Mouse (Mus musculus) hindbrain, embryonic 13.5 days (tissue): Measurements from ENCODE around the gene Ncf1. TPM values are rescaled to one million over a fixed set of nuclear protein-coding genes. Genes with fewer than 3 reads are reported as not detected.

ENCODE experiments used
- ATAC-seq: fragments of 200-750 bp; cut with Nextera tagmentation; 2 replicates; pipeline ENCODE4 v1.8.0; 2017; ENCODE audit warnings: moderate TSS enrichment; ENCODE audit not compliant: low FRiP score
- H3K27ac ChIP-seq: fragments of 300-500 bp; sonication (generic); 2 replicates; pipeline ENCODE4 v1.5.1; 2015; ENCODE audit warnings: inconsistent platforms, mild to moderate bottlenecking, moderate library complexity
- H3K27me3 ChIP-seq: fragments of 300-500 bp; sonication (generic); 2 replicates; pipeline ENCODE4 v1.6.1; 2015; ENCODE audit warnings: mild to moderate bottlenecking, inconsistent platforms
- H3K36me3 ChIP-seq: fragments of 300-500 bp; sonication (generic); 2 replicates; pipeline ENCODE4 v1.6.1; 2015; ENCODE audit warnings: mild to moderate bottlenecking, inconsistent platforms
- H3K4me1 ChIP-seq: fragments of 300-500 bp; sonication (generic); replicated peaks from 2 replicates; pipeline ENCODE4 v1.6.1; 2015; ENCODE audit warnings: inconsistent platforms
- H3K4me2 ChIP-seq: fragments of 300-500 bp; sonication (generic); 2 replicates; pipeline ENCODE4 v1.6.1; 2015; ENCODE audit warnings: inconsistent platforms, mild to moderate bottlenecking, moderate library complexity
- H3K4me3 ChIP-seq: fragments of 300-500 bp; sonication (generic); 2 replicates; pipeline ENCODE4 v1.5.1; 2015; ENCODE audit warnings: mild to moderate bottlenecking, inconsistent platforms
- H3K9ac ChIP-seq: fragments of 300-500 bp; sonication (generic); 2 replicates; pipeline ENCODE4 v1.6.1; 2015; ENCODE audit warnings: mild to moderate bottlenecking, inconsistent platforms
- H3K9me3 ChIP-seq: fragments of 300-500 bp; sonication (generic); 2 replicates; pipeline ENCODE4 v1.6.1; 2016; ENCODE audit warnings: inconsistent platforms
- whole genome bisulfite sequencing: fragments of 180-500 bp; shearing (Covaris S2); methylation state at CpG from one replicate; pipeline ENCODE4 v1.1.7; 2015; 5-methylcytosine and 5-hydroxymethylcytosine counted together
- polyA plus RNA-seq: library from polyadenylated mRNA; unstranded; fragments of >200 nt; fragmentation: Nextera tagmentation; extraction: Ambion mirVana; gene quantifications from 2 replicates; pipeline ENCODE4 v1.2.1, GENCODE M21; 2015

Gene Ncf1
- polyA plus RNA-seq, 1 experiment from 2014 or later: 2.3 TPM

DNA sequence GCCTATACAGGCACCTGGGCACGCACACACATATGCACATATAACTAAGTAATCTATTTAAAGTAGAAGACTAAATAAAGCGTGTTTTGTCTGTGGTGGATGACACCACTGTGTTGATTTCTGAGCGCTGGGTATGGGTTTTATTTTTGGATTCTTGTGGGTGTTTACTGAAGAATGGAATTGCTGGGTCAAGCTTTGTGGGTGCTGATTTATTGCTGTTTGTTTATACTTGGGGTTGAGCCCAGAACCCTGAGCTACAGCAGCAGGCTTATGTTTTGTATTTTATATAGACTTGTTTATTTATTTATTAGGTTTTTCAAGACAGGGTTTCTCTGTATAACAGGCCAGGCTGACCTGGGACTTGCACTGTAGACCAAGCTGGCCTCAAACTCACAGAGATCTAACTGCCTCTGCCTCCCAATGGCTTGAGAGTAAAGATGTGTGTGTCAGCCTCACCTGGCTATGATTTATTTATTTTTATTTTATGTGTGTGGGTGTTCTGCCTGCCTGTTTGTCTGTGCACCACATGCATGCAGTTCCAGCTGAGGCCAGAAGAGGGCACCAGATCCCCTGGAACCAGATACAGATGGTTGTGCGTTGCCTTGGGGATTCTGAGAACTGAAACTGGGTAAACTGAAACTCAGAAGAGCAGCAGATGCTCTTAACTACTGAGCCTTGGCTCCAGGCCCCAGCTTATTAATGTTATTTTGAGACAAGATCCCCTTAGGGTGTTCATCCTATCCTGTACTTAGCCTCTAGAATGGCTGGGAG, 42.3 kb downstream of the Ncf1 start:
- Histone ChIP-seq H3K27me3 (no peaks in the 10 kb centered on the region), H3K4me3 (no peak overlapping the region), H3K9ac (0 out of 2 replicates have a peak overlapping the region, but pooled peaks have one; percentile 20), H3K36me3 (0 out of 2 replicates have a peak, but pooled peaks cover 4% of the 10 kb centered on the region), H3K4me1 (peaks cover 21% of the 10 kb centered on the region), H3K27ac (no peak overlapping the region), H3K9me3 (no peaks in the 10 kb centered on the region), H3K4me2 (no peak overlapping the region)
- no peak for ATAC-seq
- WGBS: 80% methylated on average over 4 of the region's 4 CpGs

DNA sequence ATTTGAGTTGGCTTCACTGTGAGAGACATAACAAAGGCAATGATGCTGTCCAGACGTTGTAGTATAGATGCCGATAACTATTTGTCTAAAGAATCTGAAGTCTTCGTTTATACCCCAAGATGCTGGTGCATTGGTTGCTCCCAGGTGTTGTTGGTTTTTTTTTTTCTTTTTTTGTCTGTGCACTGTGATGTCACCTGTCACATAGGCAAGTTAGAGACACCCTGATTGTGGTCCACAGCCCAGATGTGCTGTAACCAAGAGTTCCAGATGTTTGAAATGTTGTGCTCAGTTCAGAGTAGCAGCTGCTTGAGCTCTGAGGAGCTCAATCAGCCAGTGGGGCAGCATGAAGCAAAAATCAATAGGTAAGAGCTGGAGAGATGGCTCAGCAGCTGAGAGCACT, 43.4 kb downstream of the Ncf1 start:
- Histone ChIP-seq H3K27ac (no peak overlapping the region), H3K4me1 (peaks cover 23% of the 10 kb centered on the region), H3K4me2 (no peak overlapping the region), H3K9ac (no peak overlapping the region), H3K4me3 (no peak overlapping the region), H3K27me3 (no peaks in the 10 kb centered on the region), H3K36me3 (no peaks in the 10 kb centered on the region), H3K9me3 (no peaks in the 10 kb centered on the region)
- 87% methylated on average over 3 of the region's 3 CpGs for WGBS
- ATAC-seq: no peak

DNA sequence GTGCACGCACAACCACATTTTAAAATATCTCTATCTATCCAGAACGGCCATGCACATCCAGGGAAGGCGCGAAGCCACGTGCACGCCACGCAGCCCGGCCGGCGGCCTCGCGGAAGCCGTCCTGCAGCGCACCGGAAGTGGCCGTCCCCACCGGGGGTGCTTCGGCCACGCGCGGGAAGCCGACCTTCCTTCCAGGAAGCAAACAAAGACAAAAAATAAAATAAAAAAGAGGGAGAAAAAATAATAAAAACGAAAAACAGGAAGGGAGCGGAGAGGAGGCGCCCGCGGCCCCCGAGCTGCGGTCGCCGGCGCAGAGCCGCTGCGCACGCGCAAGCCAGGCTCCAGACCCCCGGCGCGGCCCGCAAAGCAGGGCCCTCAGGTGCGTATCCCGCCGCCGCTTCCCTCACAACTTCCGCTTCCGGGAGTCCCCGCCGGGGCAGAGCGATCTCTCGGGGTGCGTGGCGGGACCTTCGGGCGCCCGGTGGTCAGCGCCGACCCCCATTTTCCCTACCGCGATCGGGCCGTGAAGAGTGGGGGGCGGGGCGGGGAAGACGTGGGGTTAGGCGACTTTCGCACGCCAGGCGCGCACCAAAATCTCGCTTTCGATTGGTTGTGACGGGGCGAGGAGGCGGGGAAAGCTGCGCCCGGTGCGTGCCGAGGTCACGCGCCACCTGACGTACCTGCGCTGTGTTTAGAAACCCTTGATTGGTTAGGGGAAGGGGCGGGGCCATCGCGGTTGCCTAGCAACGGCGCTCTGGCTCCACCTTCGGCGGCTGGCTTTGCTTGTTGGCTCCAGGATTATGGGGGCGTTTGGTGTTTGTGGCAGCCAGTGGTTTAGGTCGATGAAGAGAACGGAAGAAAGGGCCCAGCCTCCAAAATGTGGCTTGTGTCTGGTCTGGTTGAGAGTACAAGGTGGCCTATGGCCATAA, 45.3 kb downstream of the Ncf1 start, which contains the start of gene Gtf2ird2:
Gtf2ird2 (plus strand) TSS at position 140 of the 929 bp plus-strand sequence.
- Histone ChIP-seq H3K4me1 (peaks cover 23% of the 10 kb centered on the region), H3K36me3 (no peaks in the 10 kb centered on the region), H3K27me3 (no peaks in the 10 kb centered on the region), H3K9ac (peak within 1 kb of the TSS; percentile 85), H3K4me3 (peak within 1 kb of the TSS; percentile 68), H3K4me2 (peak within 1 kb of the TSS; percentile 89), H3K9me3 (no peaks in the 10 kb centered on the region), H3K27ac (peak within 1 kb of the TSS; percentile 95)
- WGBS: under 1% methylated on average over 92 of the region's 92 CpGs
- peak; percentile 97 for ATAC-seq

DNA sequence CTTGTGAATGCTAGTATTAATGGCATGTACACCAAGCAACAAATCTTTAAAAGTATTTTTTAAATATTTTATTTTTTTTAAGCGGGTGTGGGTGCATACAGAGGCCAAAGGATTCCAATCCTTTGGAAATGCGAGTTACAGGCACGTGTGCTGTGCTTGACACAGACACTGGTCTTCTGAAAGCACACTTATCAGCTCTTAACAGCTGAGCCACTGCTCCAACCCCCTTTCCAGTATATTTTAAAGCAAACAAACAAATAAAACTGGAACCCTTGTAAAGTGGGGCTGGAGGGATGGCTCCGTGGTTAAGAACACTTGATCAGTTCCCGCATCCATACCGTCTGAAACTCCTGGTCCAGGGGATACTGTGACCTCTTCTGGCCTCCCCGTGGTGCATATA, 46.3 kb downstream of the Ncf1 start:
- ATAC-seq: no peak
- peak overlapping the region; percentile 68 for H3K4me3 ChIP-seq
- no peaks in the 10 kb centered on the region for H3K36me3 ChIP-seq
- H3K27me3 ChIP-seq: no peaks in the 10 kb centered on the region; the same call in 1 of the 2 replicates
- H3K4me2 ChIP-seq: peak overlapping the region; percentile 89
- H3K9ac ChIP-seq: peak overlapping the region; percentile 85
- peaks cover 23% of the 10 kb centered on the region for H3K4me1 ChIP-seq
- WGBS: 55% methylated on average over 7 of the region's 7 CpGs
- H3K27ac ChIP-seq: peak overlapping the region; percentile 95; the same call in 1 of the 2 replicates
- H3K9me3 ChIP-seq: no peaks in the 10 kb centered on the region

DNA sequence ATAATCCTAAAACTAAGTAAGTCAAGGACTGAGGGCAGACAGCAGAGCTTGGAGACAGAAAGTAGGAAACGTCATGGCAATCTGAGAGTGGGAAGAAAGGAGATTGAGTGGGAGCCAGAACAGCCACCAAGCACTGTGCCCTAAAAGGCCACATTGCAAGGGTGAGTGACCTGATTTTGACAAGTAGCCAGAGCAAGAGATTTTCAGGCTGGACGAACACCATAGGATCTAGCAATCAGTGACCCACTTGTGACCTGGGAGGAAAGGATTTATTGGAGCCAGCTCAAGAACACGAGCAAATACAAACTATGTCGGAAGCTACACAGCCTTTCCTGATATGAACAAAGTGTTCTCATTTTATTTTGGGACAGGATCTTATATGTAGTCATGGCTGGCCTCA, 46.7 kb downstream of the Ncf1 start:
- no peak for ATAC-seq
- 55% methylated on average over 4 of the region's 4 CpGs for WGBS
- Histone ChIP-seq H3K36me3 (no peaks in the 10 kb centered on the region), H3K4me3 (peak overlapping the region; percentile 68), H3K27me3 (no peaks in the 10 kb centered on the region; the same call in 1 of the 2 replicates), H3K4me2 (peak overlapping the region; percentile 89), H3K9ac (peak overlapping the region; percentile 85), H3K4me1 (peaks cover 23% of the 10 kb centered on the region), H3K27ac (no peak overlapping the region), H3K9me3 (no peaks in the 10 kb centered on the region)

DNA sequence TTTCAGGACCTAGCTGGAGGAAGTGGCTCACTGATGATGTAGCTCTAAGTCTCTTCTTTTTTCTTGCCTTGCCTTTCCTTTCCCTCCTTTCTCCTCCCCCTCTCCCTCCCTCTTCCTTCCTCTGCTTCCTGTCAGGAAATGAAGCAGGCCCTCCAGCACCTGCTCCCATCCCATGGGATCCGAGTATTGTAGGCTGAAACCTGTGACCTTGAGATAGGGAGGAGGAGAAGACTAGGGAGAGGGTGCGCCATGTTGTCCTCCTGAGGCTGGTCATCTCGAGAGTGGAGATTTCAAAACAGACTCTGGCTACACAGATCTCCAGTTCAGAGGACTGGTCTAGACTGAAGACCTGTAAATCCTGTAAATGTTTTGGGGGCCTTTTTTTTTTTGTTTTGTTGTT, 47.3 kb downstream of the Ncf1 start:
- peak overlapping the region; percentile 63 for H3K9ac ChIP-seq

DNA sequence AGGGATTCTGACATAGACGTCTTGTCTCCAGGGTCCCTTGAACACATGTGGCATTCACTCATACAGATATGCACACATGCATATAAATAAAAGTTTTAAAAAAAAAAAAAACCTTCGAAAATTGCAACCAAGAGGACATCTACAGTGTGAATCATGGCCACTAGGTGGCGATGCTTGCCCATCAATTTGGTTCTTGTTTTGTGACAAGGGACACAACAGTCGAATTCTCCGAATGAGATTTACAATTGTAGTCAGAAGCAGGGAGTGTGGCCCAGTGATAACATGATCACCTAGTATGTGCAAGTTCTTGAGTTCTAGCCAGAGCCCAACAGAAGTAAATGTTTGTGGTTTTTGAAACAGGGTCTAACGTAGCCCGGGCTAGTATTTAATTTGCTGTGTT, 49.6 kb downstream of the Ncf1 start:
- 28% methylated on average over 7 of the region's 7 CpGs for WGBS
- no peak overlapping the region for H3K27ac ChIP-seq

More for the DNA sequence above, 47.3 kb downstream of the Ncf1 start:
- ATAC-seq: no peak
- peaks cover 23% of the 10 kb centered on the region for H3K4me1 ChIP-seq
- no peaks in the 10 kb centered on the region; the same call in 1 of the 2 replicates for H3K27me3 ChIP-seq
- no peaks in the 10 kb centered on the region for H3K9me3 ChIP-seq
- H3K36me3 ChIP-seq: no peaks in the 10 kb centered on the region
- WGBS: 52% methylated on average over 3 of the region's 3 CpGs
- H3K27ac ChIP-seq: no peak overlapping the region
- H3K4me3 ChIP-seq: no peak overlapping the region
- H3K4me2 ChIP-seq: no peak overlapping the region; the same call in 1 of the 2 replicates

DNA sequence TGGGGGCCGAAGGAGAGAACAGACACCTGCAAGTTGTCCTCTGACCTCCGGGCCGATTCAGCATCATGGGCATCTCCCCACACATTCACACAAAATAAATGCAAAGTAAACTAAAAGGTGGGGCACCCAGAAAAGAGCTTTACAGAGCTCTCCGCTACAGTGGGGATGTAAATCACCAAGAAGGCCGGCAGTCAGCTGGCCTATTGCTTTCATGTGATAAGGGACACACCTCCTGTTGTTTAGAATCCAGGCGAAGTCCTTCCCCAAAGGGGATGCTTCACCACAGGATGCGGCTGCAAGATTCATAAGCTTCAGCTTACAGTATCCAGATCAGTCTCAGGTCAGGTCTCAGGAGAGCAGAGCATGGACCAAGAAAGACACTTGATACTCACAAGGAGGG, 50.9 kb downstream of the Ncf1 start:
- H3K27me3 ChIP-seq: no peaks in the 10 kb centered on the region; the same call in 1 of the 2 replicates
- H3K4me3 ChIP-seq: no peak overlapping the region
- 0 out of 2 replicates have a peak overlapping the region, but pooled peaks have one; percentile 35 for H3K9ac ChIP-seq
- no peaks in the 10 kb centered on the region for H3K36me3 ChIP-seq
- no peaks in the 10 kb centered on the region for H3K9me3 ChIP-seq
- WGBS: 76% methylated on average over 7 of the region's 7 CpGs
- H3K4me1 ChIP-seq: peaks cover 26% of the 10 kb centered on the region
- H3K27ac ChIP-seq: no peak overlapping the region
- H3K4me2 ChIP-seq: no peak overlapping the region
- no peak for ATAC-seq

More for the DNA sequence above, 49.6 kb downstream of the Ncf1 start:
- Histone ChIP-seq H3K27me3 (no peaks in the 10 kb centered on the region; the same call in 1 of the 2 replicates), H3K4me2 (no peak overlapping the region), H3K9me3 (no peaks in the 10 kb centered on the region), H3K4me3 (no peak overlapping the region), H3K4me1 (peaks cover 28% of the 10 kb centered on the region), H3K9ac (no peak overlapping the region), H3K36me3 (no peaks in the 10 kb centered on the region)
- ATAC-seq: no peak

DNA sequence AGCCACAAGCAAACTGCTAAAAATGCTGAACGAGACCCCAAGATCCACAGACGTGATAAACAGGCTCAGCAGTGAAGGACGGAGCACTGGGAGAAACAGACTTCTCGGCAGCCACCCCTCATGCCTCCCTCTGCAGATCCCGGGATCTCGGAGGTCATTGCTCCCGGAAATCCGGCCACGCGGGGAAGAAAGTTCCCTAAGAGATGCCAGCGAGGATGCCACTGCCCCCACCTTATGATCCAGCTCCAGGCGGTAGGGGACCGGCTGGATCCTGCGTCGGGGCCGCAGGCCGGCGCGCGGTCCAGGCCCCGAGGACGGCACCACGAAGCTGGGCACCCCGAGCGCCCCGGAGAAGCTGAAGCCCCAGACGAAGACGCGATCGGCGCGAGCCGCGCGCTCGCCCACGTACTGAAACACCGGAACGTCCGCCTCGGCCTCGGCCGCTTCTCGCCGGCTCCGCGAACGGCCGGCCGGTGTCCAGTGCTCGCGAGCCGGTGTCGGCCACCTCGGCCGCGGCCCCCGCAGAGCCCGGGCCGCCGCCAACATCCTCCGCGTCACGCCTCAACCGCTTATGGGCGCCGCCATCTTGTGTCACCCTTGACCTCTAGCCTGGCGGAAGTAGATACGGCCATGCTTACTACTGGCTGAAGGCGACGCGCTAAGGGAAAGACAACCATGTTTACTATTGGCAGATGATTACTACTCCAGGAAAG, 53.1 kb downstream of the Ncf1 start, which contains the start of gene Rcc1l:
Rcc1l (minus strand) TSS at position 606 of the 713 bp plus-strand sequence.
- peak within 1 kb of the TSS; percentile 80 for H3K9ac ChIP-seq
- H3K9me3 ChIP-seq: no peaks in the 10 kb centered on the region
- WGBS: under 1% methylated on average over 66 of the region's 72 CpGs
- H3K27me3 ChIP-seq: no peaks in the 10 kb centered on the region; the same call in 1 of the 2 replicates
- peaks cover 7% of the 10 kb centered on the region; the same call in 1 of the 2 replicates for H3K36me3 ChIP-seq
- H3K4me3 ChIP-seq: peak within 1 kb of the TSS; percentile 94
- H3K27ac ChIP-seq: peak within 1 kb of the TSS; percentile 84
- peak within 1 kb of the TSS; percentile 91 for H3K4me2 ChIP-seq
- peak; percentile 87 for ATAC-seq
- peaks cover 10% of the 10 kb centered on the region for H3K4me1 ChIP-seq

DNA sequence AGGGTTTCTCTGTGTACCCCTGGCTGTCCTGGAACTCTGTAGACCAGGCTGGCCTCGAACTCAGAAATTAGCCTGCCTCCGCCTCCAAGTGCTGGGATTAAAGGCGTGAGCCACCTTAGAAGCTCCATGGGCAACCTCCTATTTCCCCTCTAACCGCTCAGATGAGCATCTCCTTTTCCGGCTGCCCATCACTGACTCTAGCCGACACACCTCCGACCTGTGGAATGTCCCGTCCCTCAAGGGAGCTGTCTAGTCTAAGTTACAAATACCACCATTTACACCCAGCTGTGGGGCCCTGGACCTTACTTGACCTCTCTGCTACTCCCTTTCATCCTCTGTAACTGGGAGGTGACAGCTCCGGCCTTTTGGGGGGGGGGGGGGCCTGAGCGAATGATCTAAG, 53.7 kb downstream of the Ncf1 start:
- H3K4me2 ChIP-seq: peak overlapping the region; percentile 91
- peak overlapping the region; percentile 94 for H3K4me3 ChIP-seq
- no peaks in the 10 kb centered on the region; the same call in 1 of the 2 replicates for H3K27me3 ChIP-seq
- ATAC-seq: no peak
- H3K27ac ChIP-seq: peak overlapping the region; percentile 84
- WGBS: 9% methylated on average over 10 of the region's 10 CpGs
- H3K9ac ChIP-seq: peak overlapping the region; percentile 80
- H3K36me3 ChIP-seq: peaks cover 13% of the 10 kb centered on the region; the same call in 1 of the 2 replicates
- peaks cover 10% of the 10 kb centered on the region for H3K4me1 ChIP-seq
- no peaks in the 10 kb centered on the region for H3K9me3 ChIP-seq

DNA sequence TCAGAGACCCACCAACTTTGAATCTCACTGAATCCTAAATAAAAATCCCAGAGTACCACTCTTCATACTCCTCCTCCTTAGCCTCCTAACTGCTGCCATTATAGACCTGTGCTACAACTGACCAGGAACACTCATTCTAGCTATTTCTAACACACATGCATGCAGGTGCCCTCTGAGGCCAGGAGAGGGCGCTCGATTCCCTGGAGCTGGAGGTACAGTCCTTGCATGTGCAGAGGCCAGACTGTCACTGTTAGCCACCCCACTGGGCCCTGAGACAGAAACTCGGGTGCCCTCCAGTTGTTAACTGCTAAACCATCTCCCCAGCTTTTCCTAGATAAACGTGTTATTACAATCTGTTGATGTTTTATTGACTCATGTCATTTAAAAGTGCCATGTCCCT, 56.2 kb downstream of the Ncf1 start:
- Histone ChIP-seq H3K4me1 (peaks cover 10% of the 10 kb centered on the region), H3K9ac (no peak overlapping the region), H3K27ac (no peak overlapping the region), H3K4me3 (no peak overlapping the region), H3K36me3 (peaks cover 21% of the 10 kb centered on the region), H3K4me2 (no peak overlapping the region), H3K9me3 (no peaks in the 10 kb centered on the region), H3K27me3 (no peaks in the 10 kb centered on the region; the same call in 1 of the 2 replicates)
- ATAC-seq: no peak
- 44% methylated on average over 4 of the region's 4 CpGs for WGBS
